Mouse (Mus musculus) embryo, embryonic 9.5 days (tissue): Measurements from ENCODE around the gene Apold1.

ENCODE experiments used
- DNase-seq: peaks from one replicate; pipeline ENCODE4 v3.0.0-alpha.2; 2017; ENCODE audit errors: extremely low spot score

Gene Apold1

GRCm38 (mm10) chr6:134976628-134977027 lies 4.9 kb upstream of the Apold1 start:
- DNase-seq, result no peak

- DNase-seq, result peak; percentile 87
These were observed 2.2 kb downstream of the Apold1 start for GRCm38 (mm10) chr6:134983529-134984370.

GRCm38 (mm10) chr6:134984748-134985147 lies 3.2 kb downstream of the Apold1 start:
- DNase-seq, result no peak

GRCm38 (mm10) chr6:134988377-134988776 lies 6.9 kb downstream of the Apold1 start:
- DNase-seq, result no peak

GRCm38 (mm10) chr6:134990674-134991073 lies 9.2 kb downstream of the Apold1 start:
- no peak for DNase-seq

- no peak for DNase-seq
These were observed 12.6 kb downstream of the Apold1 start for GRCm38 (mm10) chr6:134994031-134994651.

GRCm38 (mm10) chr6:134994985-134995384 lies 13.5 kb downstream of the Apold1 start:
- no peak for DNase-seq

GRCm38 (mm10) chr6:134996918-134997317 lies 15.4 kb downstream of the Apold1 start:
- DNase-seq, result no peak

GRCm38 (mm10) chr6:134998076-134998475 lies 16.6 kb downstream of the Apold1 start:
- no peak for DNase-seq

GRCm38 (mm10) chr6:134998781-134999180 lies 17.3 kb downstream of the Apold1 start:
- DNase-seq, result no peak

GRCm38 (mm10) chr6:135000272-135000671 lies 18.8 kb downstream of the Apold1 start:
- no peak for DNase-seq

GRCm38 (mm10) chr6:135001991-135002390 lies 20.5 kb downstream of the Apold1 start:
- no peak for DNase-seq

GRCm38 (mm10) chr6:135006372-135006771 lies 24.9 kb downstream of the Apold1 start:
- DNase-seq, result no peak

- DNase-seq, result peak; percentile 92
These were observed 29.7 kb downstream of the Apold1 start, which contains the start of gene Ddx47 for GRCm38 (mm10) chr6:135011048-135011733. Gene Ddx47 (plus strand): TSS chr6:135011612.

GRCm38 (mm10) chr6:135011734-135012116 lies 30.2 kb downstream of the Apold1 start:
- DNase-seq, result no peak

- no peak for DNase-seq
These were observed 35.7 kb downstream of the Apold1 start for GRCm38 (mm10) chr6:135017211-135017610.

- DNase-seq, result no peak
These were observed 38.0 kb downstream of the Apold1 start for GRCm38 (mm10) chr6:135019564-135019963.

GRCm38 (mm10) chr6:135021633-135022032 lies 40.1 kb downstream of the Apold1 start:
- DNase-seq, result no peak

GRCm38 (mm10) chr6:135023379-135023778 lies 41.9 kb downstream of the Apold1 start:
- DNase-seq, result no peak

GRCm38 (mm10) chr6:135024781-135025420 lies 43.4 kb downstream of the Apold1 start:
- DNase-seq, result no peak

GRCm38 (mm10) chr6:135026232-135026631 lies 44.7 kb downstream of the Apold1 start:
- DNase-seq, result peak; percentile 26

GRCm38 (mm10) chr6:135026755-135027154 lies 45.2 kb downstream of the Apold1 start:
- DNase-seq, result no peak
